Mouse (Mus musculus) C2C12 (cell line): ENCODE results near the gene Nes.

Experiments
- CTCF ChIP-seq: IDR thresholded peaks from one replicate; pipeline ENCODE4 v1.5.1; 2011; ENCODE audit not compliant: control insufficient read depth, insufficient read depth, insufficient read length
- USF1 ChIP-seq: IDR thresholded peaks from one replicate; pipeline ENCODE4 v1.6.1; 2011; ENCODE audit warnings: low read depth, mild to moderate bottlenecking, control low read depth, moderate library complexity

GRCm38 (mm10) chr3:88027434-88028186, 56.7 kb downstream of the Nes start, which contains the start of gene Hapln2:
- TF ChIP-seq CTCF (no peak), USF1 (no peak)
